Mouse (Mus musculus): ENCODE measurements around the gene Trak1.

GRCm38 (mm10) chr9:121342510-121343110, 45.3 kb downstream of the Trak1 start:
- TF ChIP-seq CTCF (IDR thresholded peaks at IDR 0.05; ENCODE audit: low read depth) (no peak), EP300 (IDR thresholded peaks at IDR 0.05; ENCODE audit: low read depth) (no peak)

Data from liver, postnatal 0 days (tissue).